Mouse (Mus musculus): Measurements from ENCODE around the gene Mtmr3.

- TF ChIP-seq CTCF (IDR thresholded peaks at IDR 0.05; ENCODE audit: borderline replicate concordance, extremely low read depth, insufficient read depth, insufficient read length) (no peak), POLR2A (IDR thresholded peaks at IDR 0.05; ENCODE audit: borderline replicate concordance, extremely low read depth, insufficient read depth, insufficient read length, poor library complexity, severe bottlenecking) (no peak)
Observed at GRCm38 (mm10) chr11:4591811-4592210, 2.9 kb downstream of the Mtmr3 start.

Data from brain, embryonic 14.5 days (tissue).